Mouse (Mus musculus) olfactory bulb, adult 2 months (tissue): ENCODE measurements around the gene Pogk. TPM values are rescaled to one million over a fixed set of nuclear protein-coding genes. Genes with fewer than 3 reads are reported as not detected.

Experiments used
- H3K27ac ChIP-seq: fragments of 200-500 bp; 2 replicates; pipeline ENCODE4 v1.5.1; 2012; ENCODE audit warnings: low read depth, low read length; ENCODE audit not compliant: insufficient read depth
- H3K4me1 ChIP-seq: fragments of 200-500 bp; 2 replicates; pipeline ENCODE4 v1.6.1; 2012; ENCODE audit warnings: low read length; ENCODE audit not compliant: control insufficient read depth, insufficient read depth
- H3K4me3 ChIP-seq: fragments of 200-500 bp; 2 replicates; pipeline ENCODE4 v1.5.1; 2012; ENCODE audit warnings: mild to moderate bottlenecking, low read depth, low read length, moderate library complexity; ENCODE audit not compliant: insufficient read depth
- CTCF ChIP-seq: fragments of 200-500 bp; IDR thresholded peaks from 2 replicates; pipeline ENCODE4 v1.5.1; 2012; ENCODE audit warnings: low read depth, mild to moderate bottlenecking, low read length, moderate library complexity; ENCODE audit not compliant: insufficient read depth
- POLR2A ChIP-seq: fragments of 200-500 bp; IDR thresholded peaks from 2 replicates; pipeline ENCODE4 v1.6.1; 2012; ENCODE audit warnings: mild to moderate bottlenecking, low read depth, low read length, moderate library complexity; ENCODE audit not compliant: insufficient read depth
- WGBS: fragments of 180-500 bp; shearing (Covaris S2); methylation state at CpG from one replicate; pipeline ENCODE4 v1.1.7; 2018; 5-methylcytosine and 5-hydroxymethylcytosine counted together
- polyA plus RNA-seq: library from polyadenylated mRNA; stranded (reverse); fragments of >200 nt; gene quantifications from 2 replicates; pipeline ENCODE4 v1.2.4, GENCODE M21; 2012; ENCODE audit warnings: low replicate concordance; ENCODE audit not compliant: missing spikeins, insufficient read depth, insufficient read length

Pogk gene
- polyA plus RNA-seq, 1 experiment, result 198 TPM

DNA sequence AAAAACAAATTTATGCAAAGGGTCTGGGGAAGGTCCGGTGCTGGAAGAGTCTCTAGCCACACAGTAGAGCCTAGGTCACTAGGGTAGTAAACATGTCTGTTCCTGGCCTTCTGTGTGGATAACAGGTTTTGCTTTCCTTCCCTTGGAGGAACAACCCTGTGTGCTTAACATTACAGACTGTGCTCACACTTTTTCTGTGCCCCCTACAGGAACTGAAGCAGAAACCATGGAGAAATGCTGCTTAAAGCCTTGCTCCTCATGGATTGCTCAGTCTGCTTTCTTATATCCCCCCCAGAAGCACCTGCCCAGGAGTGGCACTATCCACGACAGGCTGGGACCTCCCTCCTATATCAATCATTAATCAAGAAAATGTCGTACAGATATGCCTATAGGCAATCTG, 47.8 kb downstream of the Pogk start:
- TF ChIP-seq CTCF (no peak), POLR2A (no peak)

DNA sequence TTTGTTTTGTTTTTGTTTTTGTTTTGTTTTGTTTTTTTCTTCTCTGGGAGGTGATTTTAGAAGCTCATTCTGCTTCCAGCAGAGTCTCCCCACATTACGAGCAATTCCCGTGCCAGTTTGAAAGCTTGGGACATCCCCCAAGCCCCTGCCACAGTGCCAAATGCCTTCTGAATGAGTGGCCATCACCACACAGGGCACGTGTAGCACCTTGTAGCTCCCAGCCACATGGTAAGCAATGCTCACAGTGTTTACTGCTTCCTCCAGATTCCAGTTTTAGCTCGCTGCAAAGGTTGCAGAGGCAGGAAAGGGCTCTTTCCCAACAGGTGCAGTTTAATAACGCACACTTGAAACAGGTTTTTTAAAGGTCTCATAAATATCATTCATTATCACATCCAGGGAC, 48.8 kb downstream of the Pogk start:
- Histone ChIP-seq H3K4me1 (0 out of 2 replicates have a peak, but pooled peaks cover 2% of the 10 kb centered on the region), H3K4me3 (no peak overlapping the region), H3K27ac (no peak overlapping the region)
- TF ChIP-seq CTCF (no peak), POLR2A (no peak)
- WGBS, result 65% methylated on average over 5 of the region's 5 CpGs

More for the DNA sequence above, 47.8 kb downstream of the Pogk start:
- WGBS, result 79% methylated on average over 3 of the region's 3 CpGs
- Histone ChIP-seq H3K27ac (no peak overlapping the region), H3K4me1 (0 out of 2 replicates have a peak, but pooled peaks cover 2% of the 10 kb centered on the region), H3K4me3 (no peak overlapping the region)

DNA sequence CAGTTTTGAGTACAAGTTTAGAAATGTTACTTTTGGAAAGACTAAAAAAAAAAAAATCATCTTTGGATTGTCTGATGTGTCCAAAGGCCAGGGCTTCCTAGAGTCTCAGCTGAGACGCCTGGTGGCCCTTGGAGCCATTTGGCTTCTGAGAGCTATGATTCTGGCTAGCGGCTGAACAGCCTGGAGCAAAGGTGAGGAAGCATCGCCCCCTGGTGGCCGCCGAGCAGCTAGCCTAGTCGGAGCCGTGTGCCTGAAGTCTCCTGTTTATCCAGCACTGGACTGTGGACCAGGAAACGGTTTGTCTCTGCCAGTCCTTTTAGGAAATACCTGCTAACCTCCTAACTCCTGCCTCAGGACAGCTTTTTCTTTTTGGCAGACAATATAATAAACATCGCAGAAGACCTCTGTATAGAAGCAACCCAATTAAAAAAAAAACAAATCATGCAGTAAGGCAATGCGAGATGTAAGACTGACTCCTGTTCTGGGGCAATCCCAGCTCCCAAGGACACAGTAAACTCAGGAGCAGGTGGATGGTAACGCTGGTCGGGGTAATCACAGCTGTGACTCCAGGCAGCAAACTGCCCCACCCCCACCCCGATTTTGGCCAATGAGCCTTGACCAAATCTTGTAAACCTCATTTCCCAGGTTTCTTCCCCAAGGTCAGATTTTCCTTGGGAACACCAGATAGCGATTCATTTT, 49.4 kb downstream of the Pogk start:
- 18% methylated on average over 14 of the region's 14 CpGs for WGBS
- Histone ChIP-seq H3K4me3 (no peak overlapping the region), H3K27ac (no peak overlapping the region), H3K4me1 (0 out of 2 replicates have a peak, but pooled peaks cover 2% of the 10 kb centered on the region)
- TF ChIP-seq POLR2A, result no peak
- peak; percentile 93 for TF ChIP-seq CTCF

DNA sequence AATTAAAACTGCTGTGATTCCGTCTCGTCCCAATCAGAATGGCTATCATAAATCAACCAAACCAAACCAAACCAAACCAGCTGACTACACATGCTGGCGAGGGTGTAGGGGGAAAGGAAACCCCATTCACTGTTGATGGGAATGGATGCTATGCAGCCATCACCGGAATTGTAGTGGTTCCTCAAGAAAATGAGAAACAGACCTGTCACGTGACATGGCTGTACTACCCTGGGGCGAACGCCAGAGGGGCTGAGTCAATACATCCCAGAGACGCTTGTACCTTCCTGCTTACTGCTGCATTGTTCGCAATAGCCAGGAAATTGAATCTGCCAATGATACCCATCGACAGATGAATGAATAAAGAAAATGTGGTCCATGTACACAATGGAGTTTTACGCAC, 59.9 kb downstream of the Pogk start:
- no peaks in the 10 kb centered on the region for H3K4me1 ChIP-seq
- TF ChIP-seq CTCF (no peak), POLR2A (no peak)
- 93% methylated on average over 11 of the region's 11 CpGs for WGBS
- H3K4me3 ChIP-seq, result no peak overlapping the region
- no peak overlapping the region for H3K27ac ChIP-seq

DNA sequence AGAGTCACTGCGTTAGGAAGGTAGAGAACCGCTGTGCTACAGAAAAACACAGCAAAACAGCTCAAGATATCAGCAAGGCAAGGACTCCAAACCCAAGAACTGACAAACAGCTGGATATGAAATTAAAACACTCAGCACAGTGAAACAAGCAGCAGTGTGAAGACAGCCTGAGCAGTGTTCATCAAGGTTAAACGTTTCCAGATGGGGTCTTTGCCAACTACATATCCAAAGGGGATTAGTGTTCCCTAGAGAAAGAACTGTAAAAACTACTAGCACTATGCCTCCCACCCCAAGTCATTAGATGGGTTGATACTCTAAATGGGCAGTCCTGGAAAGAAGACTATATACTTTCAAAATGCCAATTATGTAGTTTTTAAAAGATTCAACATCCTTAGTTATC, 60.3 kb downstream of the Pogk start:
- no peak overlapping the region for H3K27ac ChIP-seq
- TF ChIP-seq CTCF, result no peak
- TF ChIP-seq POLR2A, result no peak
- H3K4me3 ChIP-seq, result no peak overlapping the region
- H3K4me1 ChIP-seq, result no peaks in the 10 kb centered on the region
- 76% methylated on average over 3 of the region's 3 CpGs for WGBS

DNA sequence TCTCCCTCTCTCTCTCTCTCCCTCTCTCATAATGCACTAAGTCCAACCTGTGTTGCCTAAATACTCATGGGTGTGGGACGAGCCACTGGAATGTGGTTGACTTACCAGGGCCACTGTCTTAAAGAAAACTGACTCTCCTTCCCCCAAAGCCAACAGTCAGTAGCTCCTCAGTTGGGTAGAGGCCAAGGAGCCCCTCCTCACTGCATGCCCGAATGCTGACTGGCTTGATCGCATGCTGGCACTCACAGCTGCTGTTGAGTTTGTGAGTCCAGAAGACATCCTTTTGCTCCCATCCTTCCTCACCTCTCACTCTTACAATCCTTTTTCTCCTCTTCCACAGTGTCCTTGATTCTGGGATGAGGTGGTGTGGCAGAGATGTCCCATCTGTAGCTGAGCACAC, 62.8 kb downstream of the Pogk start:
- H3K4me3 ChIP-seq, result no peak overlapping the region
- no peak overlapping the region for H3K27ac ChIP-seq
- WGBS, result 76% methylated on average over 3 of the region's 3 CpGs
- no peaks in the 10 kb centered on the region for H3K4me1 ChIP-seq
- TF ChIP-seq POLR2A, result no peak
- no peak for TF ChIP-seq CTCF

DNA sequence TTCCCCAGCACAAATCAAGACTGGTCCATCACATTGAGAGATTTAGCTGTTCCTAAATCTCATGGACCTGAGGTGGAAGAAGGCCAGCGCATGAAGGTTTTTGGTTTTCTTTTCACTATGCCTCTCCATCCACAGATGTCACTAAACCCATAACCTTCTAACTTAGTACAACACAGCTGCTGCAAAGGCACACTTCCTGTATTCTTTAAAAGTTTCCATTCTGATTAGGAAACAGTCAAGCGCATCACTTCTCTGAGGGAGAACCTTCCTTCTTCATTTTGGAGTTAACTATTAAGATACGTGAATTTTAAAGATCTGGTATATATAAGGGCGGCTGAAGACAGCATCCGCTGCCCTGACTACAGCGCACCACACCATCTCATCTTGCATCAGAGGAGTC, 64.1 kb downstream of the Pogk start:
- WGBS, result 96% methylated on average over 6 of the region's 6 CpGs
- no peak overlapping the region for H3K27ac ChIP-seq

DNA sequence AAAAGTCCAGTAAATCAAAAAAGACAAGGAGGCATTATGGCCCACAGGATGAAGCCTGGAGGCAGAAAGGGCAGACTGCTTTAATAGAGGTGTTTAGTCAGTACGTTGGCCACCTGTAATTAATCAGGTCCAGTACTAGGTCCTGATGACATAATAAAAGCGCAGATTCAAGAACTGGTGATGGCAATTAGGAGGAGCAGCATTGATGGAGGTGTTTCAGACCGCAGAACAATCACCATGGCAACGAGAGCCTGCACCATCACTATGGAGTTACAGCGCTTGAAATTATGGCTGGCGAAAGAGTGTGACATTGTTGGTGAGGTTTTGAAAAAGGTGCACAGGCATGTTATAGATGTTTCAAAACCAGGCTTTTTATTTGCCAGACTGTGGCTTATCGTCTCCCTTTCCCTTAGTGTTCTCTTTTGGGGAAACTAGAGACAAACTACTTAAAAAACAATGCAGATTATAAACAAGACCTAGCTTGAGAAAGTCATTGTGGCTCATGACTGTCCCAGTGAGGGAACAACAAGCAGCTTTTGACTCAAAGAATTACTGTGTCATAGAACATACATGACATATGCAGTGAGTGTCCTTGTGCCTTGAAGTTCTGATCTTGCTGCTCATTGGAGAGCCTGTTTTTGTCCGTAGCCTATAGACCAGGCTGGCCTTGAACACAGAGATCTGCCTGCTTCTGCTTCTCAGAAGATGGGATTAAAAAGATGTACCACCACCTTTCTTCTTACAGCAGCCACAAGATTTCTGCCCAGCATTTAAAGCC, 65.2 kb downstream of the Pogk start:
- WGBS, result 51% methylated on average over 8 of the region's 8 CpGs
- Histone ChIP-seq H3K4me3 (no peak overlapping the region), H3K27ac (no peak overlapping the region), H3K4me1 (no peaks in the 10 kb centered on the region)
- TF ChIP-seq CTCF (no peak), POLR2A (no peak)

More for the DNA sequence above, 64.1 kb downstream of the Pogk start:
- H3K4me1 ChIP-seq, result no peaks in the 10 kb centered on the region
- TF ChIP-seq POLR2A (no peak), CTCF (no peak)
- no peak overlapping the region for H3K4me3 ChIP-seq

DNA sequence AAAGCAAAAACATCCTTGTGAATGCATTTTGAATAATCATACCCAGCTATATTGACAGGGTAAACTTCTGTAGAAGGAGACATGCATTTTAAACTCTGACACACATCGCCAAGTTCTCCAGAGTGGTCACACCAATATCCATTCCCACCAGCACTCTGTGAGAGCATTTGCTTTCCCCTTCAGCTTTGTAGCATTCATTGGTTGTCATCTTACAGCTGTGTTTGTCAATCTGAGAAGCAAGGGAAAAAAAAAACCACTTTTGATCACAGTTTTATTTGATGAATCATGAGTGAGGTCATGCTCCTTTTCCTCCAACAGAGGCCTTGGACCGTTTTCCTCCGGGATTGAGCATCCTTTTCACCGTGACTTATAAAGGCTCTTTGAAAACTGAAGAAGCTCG, 66.1 kb downstream of the Pogk start:
- Histone ChIP-seq H3K4me3 (no peak overlapping the region), H3K27ac (no peak overlapping the region), H3K4me1 (no peaks in the 10 kb centered on the region)
- no peak for TF ChIP-seq POLR2A
- no peak for TF ChIP-seq CTCF
- WGBS, result 69% methylated on average over 5 of the region's 5 CpGs
